ENCODE assay signal across 8 mouse cellular contexts in genomic region chr5:137778635-137779034, GRCm38 (mm10). TPM values are rescaled to one million over a fixed set of nuclear protein-coding genes. Genes with fewer than 3 reads are reported as not detected.
DNase-seq lines count a peak whose midpoint lies in the region; ATAC-seq lines count a peak whose summit lies in the region.

TSS of gene Ppp1r35 (plus strand) at chr5:137778849.

- peak within 1 kb of the TSS; percentile 88 for H3K9ac ChIP-seq in hindbrain, embryonic 14.5 days

- H3K27ac ChIP-seq in hindbrain, embryonic 14.5 days: peak within 1 kb of the TSS; percentile 92

- WGBS in hindbrain, embryonic 14.5 days: under 1% methylated on average over 31 of the region's 31 CpGs

- H3K4me2 ChIP-seq in hindbrain, embryonic 14.5 days (replicated peaks): peak within 1 kb of the TSS; percentile 98

- no peaks in the 10 kb centered on the region for H3K9me3 ChIP-seq in hindbrain, embryonic 14.5 days (ENCODE audit: control insufficient read depth, low read length)

- peaks cover 36% of the 10 kb centered on the region for H3K36me3 ChIP-seq in hindbrain, embryonic 14.5 days (replicated peaks; ENCODE audit: control insufficient read depth, insufficient read depth)

- peak; percentile 96 for ATAC-seq in hindbrain, embryonic 14.5 days (ENCODE audit: low FRiP score)

- DNase-seq in R1 (ENCODE audit: low read depth, low spot score): peak; percentile 98
- DNase-seq in cerebellum, postnatal 25 days: peak; percentile 97 to 99
- peak; percentile 96 for DNase-seq in frontal cortex, postnatal 25 days (ENCODE audit: low spot score in 2 of 2)
- DNase-seq in hindbrain, embryonic 14.5 days (ENCODE audit: low spot score): peak; percentile 98
- peak; percentile 96 to 97 for DNase-seq in layer of hippocampus, postnatal 36 days
- DNase-seq in lung, postnatal 36 days: peak; percentile 98
- DNase-seq in retina, postnatal 1 day: peak; percentile 98
- peak; percentile 95 to 98 for DNase-seq in urinary bladder, adult 18-20 months (ENCODE audit: low spot score in 2 of 2)

- H3K4me1 ChIP-seq in hindbrain, embryonic 14.5 days (replicated peaks; ENCODE audit: control insufficient read depth, insufficient read depth, low read length): peaks cover 25% of the 10 kb centered on the region

- peak within 1 kb of the TSS; percentile 97 for H3K4me3 ChIP-seq in hindbrain, embryonic 14.5 days (replicated peaks; ENCODE audit: low read length)

- H3K27me3 ChIP-seq in hindbrain, embryonic 14.5 days (ENCODE audit: control insufficient read depth, insufficient read depth, low read length): no peaks in the 10 kb centered on the region

RNA-seq across cellular contexts. Expression of gene Ppp1r35, which starts in this region (rescaled TPM):
- 51.1 and 58.7 TPM in 2 replicates for polyA plus RNA-seq in hindbrain, embryonic 14.5 days (2014; fragmentation: Nextera tagmentation; extraction: Ambion mirVana)
- 10 to 100 TPM; 24.1 to 24.6 TPM for total RNA-seq in layer of hippocampus, postnatal 36 days (2021)

Comparison
In these comparisons a context has a peak if more than half of its experiments do, and no peak if none do; other contexts are left out.
1. Peak in every context shown above with its lines: DNase-seq, ATAC-seq, H3K4me3 ChIP-seq and H3K27ac ChIP-seq.